In the genomic region with DNA sequence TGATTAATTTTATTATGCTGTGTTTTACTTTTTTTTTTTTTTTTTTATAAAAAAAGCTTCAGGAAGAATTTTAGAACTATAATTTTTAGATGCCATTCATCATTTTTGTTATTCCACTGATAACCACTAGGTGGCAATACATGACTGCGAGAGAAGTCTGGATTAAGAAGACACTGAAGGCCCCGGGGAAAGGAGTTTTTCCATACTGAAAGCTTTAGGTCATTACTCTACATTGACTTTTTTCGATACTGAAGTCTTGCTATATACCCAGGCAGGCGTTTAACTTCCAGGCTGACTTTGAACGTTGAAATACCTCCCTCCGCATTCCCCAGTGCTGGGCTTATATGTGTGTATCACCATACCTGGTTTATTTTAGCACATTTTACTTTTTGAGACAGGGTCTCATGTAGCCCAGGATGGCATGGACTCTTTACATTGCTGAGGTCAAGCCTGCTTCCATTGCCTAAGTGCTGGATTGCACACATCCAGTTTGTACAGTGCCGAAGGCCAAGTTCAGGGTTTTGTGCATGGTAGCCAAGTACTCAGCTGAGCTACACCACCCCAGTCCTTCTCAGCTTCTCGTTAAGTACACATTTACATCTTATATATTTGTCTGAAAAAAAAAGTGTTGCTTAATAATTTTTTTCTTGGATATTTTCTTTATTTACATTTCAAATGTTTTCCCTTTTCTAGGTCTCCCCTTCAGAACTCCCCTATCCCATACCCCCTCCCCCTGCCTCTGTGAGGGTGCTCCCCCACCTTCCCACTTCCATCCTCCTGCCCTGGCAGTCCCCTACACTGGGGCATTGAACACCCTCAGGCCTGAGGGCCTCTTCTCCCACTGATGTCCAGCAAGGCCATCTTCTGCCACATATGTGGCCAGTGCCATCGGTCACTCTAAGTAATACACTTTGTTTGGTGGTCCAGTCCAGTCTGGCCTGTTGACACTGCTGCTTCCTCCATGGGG, we compare ENCODE assay signal across 10 mouse cellular contexts. TPM values are rescaled to one million over a fixed set of nuclear protein-coding genes. Genes with fewer than 3 reads are reported as not detected.
A peak's percentile ranks its signal among the peaks of the same experiment; 100 is the strongest.
DNase-seq lines count a peak whose midpoint lies in the region; ATAC-seq and TF ChIP-seq lines count a peak whose summit lies in the region.
"Had no signal": no experiment of that assay in that cellular context is flagged by ENCODE, and none has a peak within 500 bp of the region (broad histone marks: within the 10 kb centered on the region; RNA-seq: fewer than 3 reads in every experiment).

No protein-coding gene starts in this region.

- no peak overlapping the region for H3K4me2 ChIP-seq in kidney, embryonic 15.5 days
- no peak overlapping the region for H3K4me2 ChIP-seq in hindbrain, postnatal 0 days (ENCODE audit: low read depth, low read length)
- H3K4me2 ChIP-seq: embryonic facial prominence, embryonic 13.5 days; liver, embryonic 13.5 days had no signal

- H3K4me3 ChIP-seq in kidney, embryonic 15.5 days (replicated peaks), result no peak overlapping the region
- no peak overlapping the region for H3K4me3 ChIP-seq in E14TG2a.4 (replicated peaks; ENCODE audit: low read length)
- no peak overlapping the region for H3K4me3 ChIP-seq in hindbrain, postnatal 0 days (ENCODE audit: low read length)
- H3K4me3 ChIP-seq: embryonic facial prominence, embryonic 13.5 days; liver, embryonic 13.5 days had no signal

- H3K4me1 ChIP-seq in kidney, embryonic 15.5 days, result no peaks in the 10 kb centered on the region
- peaks cover 10% of the 10 kb centered on the region for H3K4me1 ChIP-seq in E14TG2a.4 (replicated peaks; ENCODE audit: low read depth, low read length)
- no peaks in the 10 kb centered on the region for H3K4me1 ChIP-seq in hindbrain, postnatal 0 days (ENCODE audit: insufficient read depth, low read length)
- H3K4me1 ChIP-seq: liver, embryonic 13.5 days had no signal

- H3K27me3 ChIP-seq in kidney, embryonic 15.5 days, result no peaks in the 10 kb centered on the region
- H3K27me3 ChIP-seq in E14TG2a.4 (ENCODE audit: insufficient read depth, low read length), result no peaks in the 10 kb centered on the region
- H3K27me3 ChIP-seq in hindbrain, postnatal 0 days (ENCODE audit: insufficient read depth, low read length), result no peaks in the 10 kb centered on the region
- H3K27me3 ChIP-seq: embryonic facial prominence, embryonic 13.5 days; liver, embryonic 13.5 days had no signal

- no peak overlapping the region for H3K27ac ChIP-seq in kidney, embryonic 15.5 days
- H3K27ac ChIP-seq in hindbrain, postnatal 0 days, result no peak overlapping the region
- H3K27ac ChIP-seq: embryonic facial prominence, embryonic 13.5 days; liver, embryonic 13.5 days had no signal

- no peaks in the 10 kb centered on the region for H3K9me3 ChIP-seq in kidney, embryonic 15.5 days (replicated peaks)
- H3K9me3 ChIP-seq in E14TG2a.4 (ENCODE audit: low read length), result no peaks in the 10 kb centered on the region
- H3K9me3 ChIP-seq in hindbrain, postnatal 0 days (ENCODE audit: low read length), result no peaks in the 10 kb centered on the region
- H3K9me3 ChIP-seq: embryonic facial prominence, embryonic 13.5 days; liver, embryonic 13.5 days had no signal

- peaks cover 72% of the 10 kb centered on the region for H3K36me3 ChIP-seq in kidney, embryonic 15.5 days
- peaks cover 73% of the 10 kb centered on the region for H3K36me3 ChIP-seq in E14TG2a.4 (ENCODE audit: insufficient read depth, low read length)
- H3K36me3 ChIP-seq in hindbrain, postnatal 0 days (ENCODE audit: insufficient read depth, low read length), result peaks cover 12% of the 10 kb centered on the region; the same call in 1 of the 2 replicates

- 51% methylated on average over 9 of the region's 9 CpGs for WGBS in kidney, embryonic 15.5 days
- WGBS in hindbrain, postnatal 0 days, result 57% methylated on average over 9 of the region's 9 CpGs

- DNase-seq in kidney, adult 18-20 months, result peak; percentile 8
- peak; percentile 52 for DNase-seq in brain, embryonic 18.5 days (ENCODE audit: low read depth, low spot score)
- DNase-seq in hindbrain, postnatal 0 days (ENCODE audit: low spot score), result peak; percentile 87
- peak; percentile 85 for DNase-seq in retina, embryonic 14.5 days (ENCODE audit: low spot score)
- no peak for DNase-seq in frontal cortex, postnatal 14 days (ENCODE audit: low spot score in 2 of 2)
- no peak for DNase-seq in left cerebral cortex, adult 9 months (ENCODE audit: low spot score in 2 of 2)
- DNase-seq: liver, embryonic 13.5 days had no signal

- TF ChIP-seq CTCF in E14TG2a.4 (conservative IDR thresholded peaks at IDR 0.05; ENCODE audit: low read length), result peak; percentile 61
- peak; percentile 75 for TF ChIP-seq CTCF in hindbrain, postnatal 0 days (IDR thresholded peaks at IDR 0.05; ENCODE audit: low read depth)

- H3K9ac ChIP-seq in kidney, embryonic 15.5 days, result no peak overlapping the region
- H3K9ac ChIP-seq in hindbrain, postnatal 0 days (replicated peaks; ENCODE audit: low read length), result no peak overlapping the region
- H3K9ac ChIP-seq: embryonic facial prominence, embryonic 13.5 days; liver, embryonic 13.5 days had no signal

- ATAC-seq in kidney, embryonic 15.5 days (replicated peaks; ENCODE audit: low FRiP score), result no peak
- ATAC-seq in hindbrain, postnatal 0 days, result 0 out of 2 replicates have a peak, but pooled peaks have one; percentile 24

RNA-seq across cellular contexts. Expression of a gene that starts 15.7 kb away (rescaled TPM):
- polyA plus RNA-seq in kidney, embryonic 15.5 days (2015; fragmentation: Nextera tagmentation; extraction: Ambion mirVana), result 22.5 and 24.2 TPM in 2 replicates
- 31.7 and 33.1 TPM in 2 replicates for total RNA-seq in hindbrain, postnatal 0 days (2014; rRNA removed)
- polyA plus RNA-seq in hindbrain, postnatal 0 days (2015; fragmentation: Nextera tagmentation; extraction: Ambion mirVana), result 15.7 and 17.5 TPM in 2 replicates

RNA-seq across cellular contexts. Expression of a gene that starts 32.1 kb away (rescaled TPM):
- 0.48 and 0.57 TPM in 2 replicates for polyA plus RNA-seq in kidney, embryonic 15.5 days (2015; fragmentation: Nextera tagmentation; extraction: Ambion mirVana)
- total RNA-seq in hindbrain, postnatal 0 days (2014; rRNA removed), result not detected in 2 replicates
- 0.19 and 0.24 TPM in 2 replicates for polyA plus RNA-seq in hindbrain, postnatal 0 days (2015; fragmentation: Nextera tagmentation; extraction: Ambion mirVana)

Comparison
In these comparisons a context has a peak if more than half of its experiments do, and no peak if none do; other contexts are left out.
1. DNase-seq: peak in kidney, adult 18-20 months (single experiment), brain, embryonic 18.5 days (single experiment), hindbrain, postnatal 0 days (single experiment) and retina, embryonic 14.5 days (single experiment); none in frontal cortex, postnatal 14 days (0 of 2) and left cerebral cortex, adult 9 months (0 of 2).